Mouse (Mus musculus) kidney, adult 2 months (tissue): Measurements from ENCODE around the gene Gpbar1. TPM values are rescaled to one million over a fixed set of nuclear protein-coding genes. Genes with fewer than 3 reads are reported as not detected.

Experiments used
- DNase-seq: peaks from one replicate; pipeline ENCODE4 v3.0.0; 2021
- H3K27ac ChIP-seq: fragments of 200-500 bp; 2 replicates; pipeline ENCODE4 v1.5.1; 2012; ENCODE audit warnings: low read depth, low read length, control low read depth, inconsistent platforms; ENCODE audit not compliant: insufficient read depth
- H3K27me3 ChIP-seq: fragments of 200-500 bp; replicated peaks from 2 replicates; pipeline ENCODE4 v1.6.1; 2012; ENCODE audit warnings: mild to moderate bottlenecking, moderate library complexity, low read length, inconsistent platforms; ENCODE audit not compliant: control insufficient read depth, insufficient read depth
- H3K36me3 ChIP-seq: fragments of 200-500 bp; 2 replicates; pipeline ENCODE4 v1.6.1; 2012; ENCODE audit warnings: mild to moderate bottlenecking, moderate library complexity, low read length, inconsistent platforms; ENCODE audit not compliant: control insufficient read depth, insufficient read depth
- H3K4me1 ChIP-seq: fragments of 200-500 bp; 2 replicates; pipeline ENCODE4 v1.6.1; 2011; ENCODE audit warnings: low read length; ENCODE audit not compliant: control insufficient read depth, insufficient read depth
- H3K4me3 ChIP-seq: fragments of 200-500 bp; 2 replicates; pipeline ENCODE4 v1.5.1; 2011; ENCODE audit warnings: mild to moderate bottlenecking, low read depth, low read length, control low read depth; ENCODE audit not compliant: insufficient read depth
- CTCF ChIP-seq: fragments of 200-500 bp; conservative IDR thresholded peaks from 2 replicates; pipeline ENCODE4 v1.5.1; 2011; ENCODE audit warnings: low read depth, mild to moderate bottlenecking, control low read depth, low read length, moderate library complexity, mixed read lengths; ENCODE audit not compliant: insufficient read depth, insufficient read length
- POLR2A ChIP-seq: fragments of 200-500 bp; IDR thresholded peaks from one replicate; pipeline ENCODE4 v1.6.1; 2011; ENCODE audit warnings: low read depth, low read length, control low read depth
- WGBS: fragments of 180-500 bp; shearing (Covaris S2); methylation state at CpG from one replicate; pipeline ENCODE4 v1.1.7; 2018; 5-methylcytosine and 5-hydroxymethylcytosine counted together
- polyA plus RNA-seq: library from polyadenylated mRNA; depleted of rRNA; stranded (reverse); fragments of >200 nt; gene quantifications from 2 replicates; pipeline ENCODE4 v1.2.3, GENCODE M21; 2012

The Gpbar1 gene
- polyA plus RNA-seq, 1 experiment = 0.20 TPM

- Histone ChIP-seq H3K36me3 (no peaks in the 10 kb centered on the region), H3K4me1 (peaks cover 19% of the 10 kb centered on the region), H3K4me3 (no peak overlapping the region), H3K27ac (no peak overlapping the region), H3K27me3 (no peaks in the 10 kb centered on the region)
- no peak for TF ChIP-seq POLR2A
- no peak for TF ChIP-seq CTCF
- no peak for DNase-seq
- WGBS = 88% methylated on average over 11 of the region's 11 CpGs
Measured at GRCm38 (mm10) chr1:74292331-74293020, 14.1 kb downstream of the Gpbar1 start.

GRCm38 (mm10) chr1:74293306-74293960 is 15.1 kb downstream of the Gpbar1 start:
- H3K4me3 ChIP-seq = no peak overlapping the region
- no peak for DNase-seq
- H3K4me1 ChIP-seq = peaks cover 25% of the 10 kb centered on the region
- H3K36me3 ChIP-seq = no peaks in the 10 kb centered on the region
- no peaks in the 10 kb centered on the region for H3K27me3 ChIP-seq
- TF ChIP-seq CTCF (no peak), POLR2A (no peak)
- peak overlapping the region; percentile 10; the same call in 1 of the 2 replicates for H3K27ac ChIP-seq
- WGBS = 81% methylated on average over 8 of the region's 8 CpGs

GRCm38 (mm10) chr1:74294090-74294643 is 15.8 kb downstream of the Gpbar1 start:
- Histone ChIP-seq H3K27ac (peak overlapping the region; percentile 10; the same call in 1 of the 2 replicates), H3K4me1 (peaks cover 26% of the 10 kb centered on the region), H3K36me3 (no peaks in the 10 kb centered on the region), H3K27me3 (no peaks in the 10 kb centered on the region), H3K4me3 (no peak overlapping the region)
- DNase-seq = no peak
- TF ChIP-seq POLR2A (no peak), CTCF (no peak)
- 73% methylated on average over 3 of the region's 3 CpGs for WGBS

- TF ChIP-seq CTCF (no peak), POLR2A (no peak)
- H3K36me3 ChIP-seq = no peaks in the 10 kb centered on the region
- peaks cover 26% of the 10 kb centered on the region for H3K4me1 ChIP-seq
- no peaks in the 10 kb centered on the region for H3K27me3 ChIP-seq
- peak overlapping the region; percentile 94 for H3K27ac ChIP-seq
- DNase-seq = no peak
- 83% methylated on average over 6 of the region's 6 CpGs for WGBS
- no peak overlapping the region for H3K4me3 ChIP-seq
Measured at GRCm38 (mm10) chr1:74294733-74295455, 16.5 kb downstream of the Gpbar1 start.

- WGBS = 21% methylated on average over 9 of the region's 9 CpGs
- TF ChIP-seq CTCF (no peak), POLR2A (no peak)
- DNase-seq = peak; percentile 94
- Histone ChIP-seq H3K4me1 (peaks cover 27% of the 10 kb centered on the region), H3K27ac (peak overlapping the region; percentile 94), H3K27me3 (no peaks in the 10 kb centered on the region), H3K36me3 (no peaks in the 10 kb centered on the region), H3K4me3 (peak overlapping the region; percentile 11)
Measured at GRCm38 (mm10) chr1:74295456-74296171, 17.3 kb downstream of the Gpbar1 start.

GRCm38 (mm10) chr1:74296477-74296876 is 18.1 kb downstream of the Gpbar1 start:
- peaks cover 29% of the 10 kb centered on the region for H3K4me1 ChIP-seq
- H3K36me3 ChIP-seq = no peaks in the 10 kb centered on the region
- peak; percentile 24 for DNase-seq
- no peaks in the 10 kb centered on the region for H3K27me3 ChIP-seq
- peak overlapping the region; percentile 94 for H3K27ac ChIP-seq
- H3K4me3 ChIP-seq = no peak overlapping the region
- TF ChIP-seq CTCF (no peak), POLR2A (no peak)
- 41% methylated on average over 6 of the region's 6 CpGs for WGBS
